Mouse (Mus musculus): Measurements from ENCODE around the gene Gtf3c5. TPM values are rescaled to one million over a fixed set of nuclear protein-coding genes. Genes with fewer than 3 reads are reported as not detected.
A peak's percentile ranks its signal among the peaks of the same experiment; 100 is the strongest.

Gtf3c5 gene
- polyA plus RNA-seq, 1 experiment from 2014 or later: 48.8 TPM

DNA sequence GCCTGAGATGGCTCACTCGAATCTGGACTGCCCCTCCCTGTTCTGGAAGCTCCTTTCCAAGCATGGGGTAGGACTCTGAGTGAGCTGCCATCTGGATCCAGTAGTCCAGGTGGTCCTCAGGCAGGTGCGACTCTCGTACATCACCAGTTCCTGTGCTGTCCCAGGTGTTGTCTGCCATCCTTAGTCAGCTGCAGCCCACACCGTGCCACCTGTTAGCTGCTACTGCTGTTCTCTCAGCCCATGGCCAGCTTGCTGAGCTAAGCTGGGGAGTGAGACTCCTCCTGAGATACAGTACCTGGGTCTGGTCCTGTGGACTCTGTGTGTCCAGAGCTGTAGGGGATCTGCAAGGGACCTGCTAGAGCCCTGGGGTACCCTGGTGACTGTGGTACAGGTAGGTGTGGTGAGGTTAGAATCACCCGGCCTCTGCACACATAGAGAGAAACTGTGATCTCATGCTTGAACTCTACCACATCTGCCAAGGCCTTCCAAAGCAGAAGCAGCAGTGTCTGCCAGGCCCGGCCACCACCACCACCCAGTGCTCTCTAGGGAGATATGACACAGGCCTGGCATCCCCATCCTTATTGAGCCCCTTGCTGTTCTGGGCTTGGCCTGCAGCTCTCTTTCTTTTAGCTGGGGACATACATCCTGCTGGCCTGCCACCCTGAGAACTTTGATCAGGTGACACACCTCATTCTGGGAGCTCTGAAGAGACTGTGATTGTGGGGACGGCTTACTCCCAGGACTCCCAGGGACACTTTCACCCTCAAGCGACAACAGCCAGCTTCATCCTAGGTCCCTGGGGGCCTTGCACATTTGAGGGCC lies 45.3 kb downstream of the Gtf3c5 start:
- Histone ChIP-seq H3K27me3 (no peaks in the 10 kb centered on the region), H3K9ac (no peak overlapping the region), H3K36me3 (peaks cover 24% of the 10 kb centered on the region), H3K4me2 (no peak overlapping the region), H3K4me3 (replicated peaks) (no peak overlapping the region), H3K4me1 (peaks cover 73% of the 10 kb centered on the region), H3K9me3 (replicated peaks) (no peaks in the 10 kb centered on the region), H3K27ac (peak overlapping the region; percentile 32; the same call in 1 of the 2 replicates)
- ATAC-seq (replicated peaks; ENCODE audit: low FRiP score): no peak
- 80% methylated on average over 8 of the region's 8 CpGs for WGBS

DNA sequence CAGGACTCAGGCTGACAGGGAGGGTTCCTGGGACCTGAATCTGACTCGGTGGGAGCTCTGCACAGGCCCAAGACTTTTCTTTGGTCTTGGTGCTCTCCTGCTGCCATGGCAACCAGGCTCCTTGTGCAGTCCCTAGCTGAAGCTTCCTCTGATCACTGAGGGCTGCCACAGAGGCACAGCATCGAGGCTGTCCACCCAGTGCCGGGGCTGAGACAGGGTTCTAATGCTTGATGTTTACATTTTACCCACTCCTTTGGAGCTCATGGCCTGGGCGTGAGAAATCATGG lies 46.0 kb downstream of the Gtf3c5 start:
- H3K27me3 ChIP-seq: no peaks in the 10 kb centered on the region
- H3K4me2 ChIP-seq: no peak overlapping the region
- ATAC-seq (replicated peaks; ENCODE audit: low FRiP score): no peak
- no peak overlapping the region for H3K4me3 ChIP-seq (replicated peaks)
- H3K4me1 ChIP-seq: peaks cover 79% of the 10 kb centered on the region
- no peak overlapping the region for H3K27ac ChIP-seq
- WGBS: 65% methylated on average over 4 of the region's 4 CpGs
- no peaks in the 10 kb centered on the region for H3K9me3 ChIP-seq (replicated peaks)
- peaks cover 19% of the 10 kb centered on the region for H3K36me3 ChIP-seq
- no peak overlapping the region for H3K9ac ChIP-seq

DNA sequence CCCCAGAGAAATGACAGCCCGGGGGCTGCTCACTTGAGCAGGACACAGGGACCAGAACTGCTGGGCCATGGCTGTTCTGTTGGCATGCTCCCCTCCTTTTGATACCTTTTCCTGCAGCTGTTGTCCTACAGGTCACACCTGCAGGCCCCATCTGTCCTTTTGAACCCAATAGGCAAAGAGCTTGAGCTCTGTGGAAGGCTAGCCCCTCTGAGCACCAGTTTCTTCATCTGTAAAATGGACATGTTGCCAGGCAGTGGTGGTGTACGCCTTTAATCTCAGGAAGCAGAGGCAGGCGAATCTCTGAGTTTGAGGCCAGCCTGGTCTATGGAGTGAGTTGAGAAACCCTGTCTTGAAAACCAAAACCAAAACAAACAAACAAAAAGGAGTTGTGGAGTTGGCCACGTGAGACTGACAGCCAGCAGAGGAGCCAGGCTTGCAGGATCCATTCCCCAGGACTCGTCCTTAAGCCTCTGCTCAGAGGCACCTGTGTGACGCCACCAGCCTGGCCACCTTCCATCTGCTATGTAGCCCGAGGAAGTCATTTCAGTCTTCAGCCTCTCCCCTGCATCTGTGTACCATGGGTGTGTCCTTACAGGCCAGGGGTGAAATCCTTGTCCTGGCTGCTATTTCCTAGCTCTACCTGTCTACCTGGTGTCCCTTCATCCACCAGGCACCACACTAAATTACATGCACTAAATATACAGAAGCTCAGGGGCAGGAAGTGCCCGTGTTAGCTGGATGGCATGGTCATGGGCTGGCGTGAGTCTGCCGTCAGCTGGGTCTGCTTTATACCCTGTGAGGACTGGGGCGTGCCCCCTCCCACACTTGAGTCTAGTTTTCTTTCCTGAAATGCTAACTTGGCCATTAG lies 46.6 kb downstream of the Gtf3c5 start:
- H3K27me3 ChIP-seq: no peaks in the 10 kb centered on the region
- H3K9me3 ChIP-seq (replicated peaks): no peaks in the 10 kb centered on the region
- no peak overlapping the region for H3K4me2 ChIP-seq
- H3K36me3 ChIP-seq: peaks cover 13% of the 10 kb centered on the region
- WGBS: 78% methylated on average over 11 of the region's 11 CpGs
- H3K4me1 ChIP-seq: peaks cover 85% of the 10 kb centered on the region
- H3K27ac ChIP-seq: no peak overlapping the region
- no peak overlapping the region for H3K9ac ChIP-seq
- no peak for ATAC-seq (replicated peaks; ENCODE audit: low FRiP score)
- H3K4me3 ChIP-seq (replicated peaks): no peak overlapping the region

DNA sequence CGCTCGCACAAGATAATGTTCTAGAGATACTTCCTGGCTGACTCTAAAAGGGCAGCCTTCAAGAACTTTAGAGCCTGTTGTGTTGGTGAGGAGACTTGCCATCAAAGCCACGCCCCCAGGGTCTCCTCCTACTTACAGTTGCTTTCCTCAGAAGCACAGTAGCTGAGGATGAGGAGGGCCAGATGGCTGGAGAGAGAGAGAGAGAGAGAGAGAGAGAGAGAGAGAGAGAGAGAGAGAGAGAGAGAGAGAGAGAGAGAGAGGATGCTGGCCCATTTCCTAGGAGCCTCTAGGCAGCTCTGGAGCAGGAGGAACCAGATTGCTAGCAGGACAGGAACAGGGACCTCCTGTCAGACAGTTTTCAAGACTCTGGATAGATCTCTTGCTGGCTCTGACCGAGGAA lies 47.4 kb downstream of the Gtf3c5 start:
- Histone ChIP-seq H3K27me3 (no peaks in the 10 kb centered on the region), H3K4me2 (peak overlapping the region; percentile 83; the same call in 1 of the 2 replicates), H3K4me3 (replicated peaks) (no peak overlapping the region), H3K4me1 (peaks cover 92% of the 10 kb centered on the region), H3K9me3 (replicated peaks) (no peaks in the 10 kb centered on the region), H3K9ac (no peak overlapping the region), H3K36me3 (peaks cover 7% of the 10 kb centered on the region; the same call in 1 of the 2 replicates), H3K27ac (no peak overlapping the region)
- no peak for ATAC-seq (replicated peaks; ENCODE audit: low FRiP score)
- WGBS: 56% methylated on average over 4 of the region's 4 CpGs

DNA sequence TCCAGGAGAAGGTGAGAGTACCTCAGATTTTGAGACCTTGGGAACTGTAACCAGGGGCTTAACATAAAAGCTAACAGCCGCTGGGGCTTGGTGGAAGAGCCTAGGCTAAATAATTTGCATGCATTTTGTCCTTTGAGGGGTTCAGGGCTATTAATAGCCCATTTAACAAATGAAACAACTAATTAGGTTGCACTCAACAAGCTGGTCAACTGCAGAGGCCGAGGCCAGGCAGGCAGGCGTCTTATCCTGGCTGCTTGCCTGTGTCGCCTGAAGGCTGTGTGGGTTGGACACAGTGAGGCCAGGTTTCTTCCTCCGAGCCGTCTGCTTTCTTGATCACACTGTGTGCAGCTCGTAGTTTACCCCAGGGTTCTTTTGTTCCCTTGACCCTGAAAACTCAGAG lies 47.9 kb downstream of the Gtf3c5 start:
- H3K9me3 ChIP-seq (replicated peaks): no peaks in the 10 kb centered on the region
- 37% methylated on average over 7 of the region's 7 CpGs for WGBS
- no peak for ATAC-seq (replicated peaks; ENCODE audit: low FRiP score)
- peaks cover 95% of the 10 kb centered on the region for H3K4me1 ChIP-seq
- no peaks in the 10 kb centered on the region for H3K27me3 ChIP-seq
- 0 out of 2 replicates have a peak, but pooled peaks cover 4% of the 10 kb centered on the region for H3K36me3 ChIP-seq
- peak overlapping the region; percentile 83; the same call in 1 of the 2 replicates for H3K4me2 ChIP-seq
- no peak overlapping the region for H3K4me3 ChIP-seq (replicated peaks)
- H3K27ac ChIP-seq: peak overlapping the region; percentile 68; the same call in 1 of the 2 replicates
- H3K9ac ChIP-seq: no peak overlapping the region

DNA sequence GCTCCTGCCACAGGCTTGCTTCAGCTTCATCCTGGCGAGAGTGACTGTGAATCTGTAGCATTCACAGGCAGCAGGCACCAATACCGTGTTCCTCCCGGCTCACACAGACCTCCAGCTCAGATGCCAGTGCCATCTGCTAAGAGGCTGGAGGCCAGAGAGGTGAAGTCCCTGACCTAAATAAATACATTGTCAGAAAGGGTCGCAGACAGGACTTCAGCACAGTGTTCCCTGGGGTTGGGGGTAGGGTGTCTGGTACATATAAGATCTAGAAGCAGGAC lies 48.3 kb downstream of the Gtf3c5 start:
- ATAC-seq (replicated peaks; ENCODE audit: low FRiP score): no peak
- peak overlapping the region; percentile 68; the same call in 1 of the 2 replicates for H3K27ac ChIP-seq
- no peaks in the 10 kb centered on the region for H3K27me3 ChIP-seq
- H3K36me3 ChIP-seq: no peaks in the 10 kb centered on the region
- H3K9me3 ChIP-seq (replicated peaks): no peaks in the 10 kb centered on the region
- no peak overlapping the region for H3K4me3 ChIP-seq (replicated peaks)
- H3K9ac ChIP-seq: 0 out of 2 replicates have a peak overlapping the region, but pooled peaks have one; percentile 7
- WGBS: 26% methylated on average over 4 of the region's 4 CpGs
- H3K4me2 ChIP-seq: peak overlapping the region; percentile 83
- peaks cover 99% of the 10 kb centered on the region for H3K4me1 ChIP-seq

DNA sequence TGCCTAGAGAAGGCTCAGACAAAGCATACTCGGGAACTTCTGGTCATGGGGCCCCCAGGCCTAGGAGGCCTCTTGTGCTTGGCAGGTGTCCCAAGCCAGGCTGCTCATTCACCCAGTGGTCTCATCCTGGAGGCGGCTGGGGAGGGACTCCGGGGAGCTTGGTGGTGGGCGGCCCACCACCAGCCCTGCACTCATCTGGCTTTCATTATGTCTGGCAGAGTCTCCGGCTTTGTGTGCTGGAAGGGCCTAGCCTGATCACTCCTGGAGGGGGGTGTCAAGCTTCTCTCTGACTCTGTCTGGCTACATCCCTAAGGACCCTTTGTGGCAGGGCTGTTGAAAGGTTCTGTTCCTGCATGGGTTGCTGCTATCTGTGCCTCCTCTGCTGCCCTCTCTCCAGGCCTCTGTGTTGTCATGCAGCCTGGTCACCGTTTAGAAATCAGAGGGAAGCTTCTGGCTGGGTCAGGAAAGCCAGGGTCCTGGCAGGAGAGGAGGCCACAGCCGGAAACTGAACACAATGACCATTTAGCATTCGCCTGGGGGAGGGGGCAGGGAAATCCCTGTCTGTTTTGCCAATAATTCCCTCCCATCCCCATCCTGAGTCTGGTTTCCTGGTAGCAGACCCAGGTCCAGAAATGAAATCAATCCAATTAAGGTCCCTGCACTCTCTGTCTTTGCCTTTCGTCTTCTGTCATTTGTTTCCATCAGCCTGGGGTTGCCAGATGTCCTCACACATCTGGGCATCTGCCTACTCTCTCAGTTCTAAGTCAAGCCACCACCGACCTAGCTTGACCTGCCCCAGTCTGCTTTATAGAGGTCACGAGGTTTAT lies 48.9 kb downstream of the Gtf3c5 start:
- no peak for ATAC-seq (replicated peaks; ENCODE audit: low FRiP score)
- H3K9ac ChIP-seq: 0 out of 2 replicates have a peak overlapping the region, but pooled peaks have one; percentile 74

DNA sequence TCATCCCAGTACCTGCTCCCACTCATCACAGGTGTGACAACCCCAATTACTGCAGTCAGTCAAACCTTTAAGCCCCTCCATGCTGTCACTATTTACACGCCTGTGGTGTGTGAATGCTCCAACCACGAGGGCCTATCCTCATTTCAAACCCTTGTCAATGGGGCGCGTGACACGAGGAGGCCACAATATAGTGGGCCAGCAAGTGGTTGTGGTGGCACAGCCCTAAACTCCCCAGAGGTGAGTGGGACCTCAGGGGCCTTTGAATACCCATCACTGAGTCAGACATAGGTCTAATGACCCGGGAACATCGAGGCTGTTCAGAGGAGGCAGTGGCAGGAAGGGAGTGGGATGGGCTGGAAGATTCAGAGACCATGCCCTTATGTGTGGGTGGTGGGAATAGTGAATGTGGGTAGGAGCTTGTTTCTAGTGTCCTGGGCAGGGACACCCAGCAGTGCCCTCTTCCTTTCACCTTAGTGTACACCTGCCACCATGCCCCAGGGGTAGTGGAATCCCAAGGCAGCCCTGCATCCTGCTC lies 49.6 kb downstream of the Gtf3c5 start:
- Histone ChIP-seq H3K9ac (peak overlapping the region; percentile 74), H3K9me3 (replicated peaks) (no peaks in the 10 kb centered on the region), H3K27me3 (no peaks in the 10 kb centered on the region), H3K4me3 (replicated peaks) (peak overlapping the region; percentile 74), H3K4me2 (peak overlapping the region; percentile 83), H3K4me1 (peaks cover 95% of the 10 kb centered on the region), H3K27ac (peak overlapping the region; percentile 68), H3K36me3 (no peaks in the 10 kb centered on the region)
- WGBS: 63% methylated on average over 7 of the region's 7 CpGs
- no peak for ATAC-seq (replicated peaks; ENCODE audit: low FRiP score)

More for the DNA sequence above, 48.9 kb downstream of the Gtf3c5 start:
- H3K36me3 ChIP-seq: no peaks in the 10 kb centered on the region
- peaks cover 99% of the 10 kb centered on the region for H3K4me1 ChIP-seq
- H3K4me3 ChIP-seq (replicated peaks): peak overlapping the region; percentile 74
- no peaks in the 10 kb centered on the region for H3K9me3 ChIP-seq (replicated peaks)
- peak overlapping the region; percentile 68 for H3K27ac ChIP-seq
- no peaks in the 10 kb centered on the region for H3K27me3 ChIP-seq
- H3K4me2 ChIP-seq: peak overlapping the region; percentile 83
- 41% methylated on average over 11 of the region's 11 CpGs for WGBS

DNA sequence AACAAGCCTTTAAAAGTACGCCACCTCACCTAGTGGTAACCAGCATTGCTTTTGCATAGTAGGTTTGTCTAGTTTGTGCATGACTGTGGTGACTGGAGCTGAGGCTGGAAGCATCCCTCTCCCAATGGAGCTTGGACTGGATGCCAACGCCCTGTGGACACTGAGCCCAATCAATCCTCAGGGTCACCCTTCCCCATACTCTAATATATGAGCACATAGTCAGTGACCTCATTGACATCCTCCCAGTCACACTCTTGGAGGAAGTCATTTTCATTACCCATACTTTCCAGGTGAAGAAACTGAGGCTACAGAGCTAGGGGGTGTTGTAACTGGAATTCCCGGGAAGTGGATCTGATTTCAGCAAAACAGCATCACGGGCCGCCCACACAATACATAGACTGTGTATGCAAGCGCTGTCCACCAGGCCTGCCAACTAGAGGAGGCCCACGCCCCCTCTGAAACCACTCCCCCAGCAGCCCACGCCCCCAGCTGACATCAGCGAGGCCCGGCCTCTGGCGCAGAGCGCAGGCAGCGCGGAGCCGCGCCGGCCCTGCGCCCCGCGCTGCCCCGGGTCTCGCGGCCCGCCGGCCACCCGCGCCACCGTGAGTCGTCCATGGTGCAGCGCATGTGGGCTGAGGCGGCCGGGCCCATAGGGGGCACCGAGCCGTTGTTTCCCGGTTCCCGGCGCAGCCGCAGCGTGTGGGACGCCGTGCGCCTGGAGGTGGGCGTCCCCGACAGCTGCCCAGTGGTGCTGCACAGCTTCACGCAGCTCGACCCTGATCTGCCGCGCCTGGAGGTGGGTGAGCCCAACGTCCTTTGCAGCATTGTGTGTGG lies 50.4 kb downstream of the Gtf3c5 start:
- Histone ChIP-seq H3K9ac (peak overlapping the region; percentile 74), H3K9me3 (replicated peaks) (no peaks in the 10 kb centered on the region), H3K36me3 (no peaks in the 10 kb centered on the region), H3K4me3 (replicated peaks) (peak overlapping the region; percentile 74), H3K4me2 (peak overlapping the region; percentile 83), H3K27ac (peak overlapping the region; percentile 68), H3K27me3 (no peaks in the 10 kb centered on the region), H3K4me1 (peaks cover 89% of the 10 kb centered on the region)
- ATAC-seq (replicated peaks; ENCODE audit: low FRiP score): peak; percentile 91
- 3% methylated on average over 49 of the region's 49 CpGs for WGBS

DNA sequence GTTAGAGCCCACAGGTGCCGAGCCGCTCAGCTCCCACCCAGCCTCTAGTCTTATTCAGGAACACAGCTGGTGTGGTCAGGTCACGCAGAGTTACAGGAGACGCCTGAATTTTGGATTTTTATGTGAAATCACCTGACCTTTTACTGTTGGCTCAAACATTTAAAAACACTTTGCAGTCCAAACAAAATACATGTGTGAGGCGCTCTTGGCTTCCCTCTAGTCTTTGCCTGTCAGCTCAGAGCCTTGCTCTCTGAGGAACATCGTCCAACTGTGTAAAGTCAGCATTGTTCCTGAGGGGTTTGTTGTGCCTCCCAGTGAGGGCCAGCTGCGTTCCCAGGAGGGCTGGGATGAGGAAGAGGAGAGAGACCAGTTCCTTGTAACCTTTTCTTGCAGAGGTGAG lies 53.2 kb downstream of the Gtf3c5 start:
- 0 out of 2 replicates have a peak overlapping the region, but pooled peaks have one; percentile 11 for H3K27ac ChIP-seq
- no peaks in the 10 kb centered on the region for H3K27me3 ChIP-seq
- H3K9me3 ChIP-seq (replicated peaks): no peaks in the 10 kb centered on the region
- H3K4me1 ChIP-seq: peaks cover 83% of the 10 kb centered on the region
- ATAC-seq (replicated peaks; ENCODE audit: low FRiP score): no peak
- H3K4me2 ChIP-seq: no peak overlapping the region
- H3K36me3 ChIP-seq: no peaks in the 10 kb centered on the region
- 53% methylated on average over 7 of the region's 7 CpGs for WGBS
- no peak overlapping the region for H3K4me3 ChIP-seq (replicated peaks)
- no peak overlapping the region for H3K9ac ChIP-seq

DNA sequence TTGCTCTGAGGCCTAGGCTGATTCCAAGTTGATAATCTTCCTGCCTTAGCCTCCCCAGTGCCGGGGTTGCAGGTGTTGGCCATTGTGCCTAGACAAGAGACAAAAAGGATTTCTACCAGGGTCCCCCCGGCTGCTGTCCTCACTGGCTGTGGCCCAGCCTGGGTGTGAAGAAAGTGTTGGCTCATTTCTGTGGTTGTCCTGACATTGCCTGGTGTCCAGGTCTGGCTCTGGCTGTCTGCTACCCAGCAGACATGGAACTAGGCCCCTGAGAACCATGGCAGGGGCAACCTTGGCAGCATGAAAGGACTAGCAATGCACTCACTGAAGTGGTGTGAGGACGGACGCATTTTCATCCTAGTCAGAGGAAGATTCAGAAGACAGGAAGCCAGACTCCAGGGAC lies 53.7 kb downstream of the Gtf3c5 start:
- ATAC-seq (replicated peaks; ENCODE audit: low FRiP score): no peak
- Histone ChIP-seq H3K4me1 (peaks cover 83% of the 10 kb centered on the region), H3K4me2 (no peak overlapping the region), H3K36me3 (no peaks in the 10 kb centered on the region), H3K9ac (no peak overlapping the region), H3K27ac (no peak overlapping the region), H3K9me3 (replicated peaks) (no peaks in the 10 kb centered on the region), H3K27me3 (no peaks in the 10 kb centered on the region), H3K4me3 (replicated peaks) (no peak overlapping the region)
- whole genome bisulfite sequencing: 64% methylated on average over 4 of the region's 4 CpGs
